Mouse (Mus musculus) c-Kit-positive CD71-positive TER-119-negative erythroid progenitor cells, embryonic 14.5 days (primary cell): Measurements from ENCODE around the gene Mfn1.

Experiments
- DNase-seq: peaks from one replicate; pipeline ENCODE4 v3.0.0-alpha.2; 2013; ENCODE audit warnings: low read depth

Gene Mfn1

DNA sequence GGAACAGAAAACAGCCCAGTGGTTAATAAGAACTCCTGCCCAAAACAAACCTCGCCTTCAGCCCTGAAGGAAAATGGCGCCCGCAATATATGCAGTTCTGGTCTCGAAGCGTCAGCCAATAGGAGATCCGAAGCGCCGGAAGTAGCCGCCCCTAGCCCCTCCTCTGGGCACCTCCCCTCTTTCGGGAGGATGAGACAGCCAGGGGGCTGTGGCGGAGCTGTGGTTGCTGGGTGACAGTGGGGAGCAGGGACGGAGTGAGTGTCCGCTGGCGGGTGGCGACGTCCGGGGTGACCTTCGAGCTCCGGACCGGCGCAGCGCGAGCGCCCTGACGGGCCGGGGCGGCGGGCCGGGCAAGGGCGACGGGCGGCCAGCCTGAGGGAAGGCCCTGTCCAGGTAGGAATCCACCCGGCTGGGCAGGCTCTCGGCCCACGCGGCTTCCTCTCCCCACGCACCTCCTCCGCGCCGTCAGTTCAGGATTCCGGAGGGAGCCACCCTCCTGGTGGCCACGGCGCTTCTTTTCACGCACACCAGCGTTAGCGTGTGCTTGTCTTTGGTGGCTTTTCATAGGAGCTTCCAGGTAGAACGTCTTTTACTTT, at the start of gene Mfn1:
Gene Mfn1, plus strand, starts transcription at position 163 of the 596 bp plus-strand sequence.
- DNase-seq, result peak; percentile 91

DNA sequence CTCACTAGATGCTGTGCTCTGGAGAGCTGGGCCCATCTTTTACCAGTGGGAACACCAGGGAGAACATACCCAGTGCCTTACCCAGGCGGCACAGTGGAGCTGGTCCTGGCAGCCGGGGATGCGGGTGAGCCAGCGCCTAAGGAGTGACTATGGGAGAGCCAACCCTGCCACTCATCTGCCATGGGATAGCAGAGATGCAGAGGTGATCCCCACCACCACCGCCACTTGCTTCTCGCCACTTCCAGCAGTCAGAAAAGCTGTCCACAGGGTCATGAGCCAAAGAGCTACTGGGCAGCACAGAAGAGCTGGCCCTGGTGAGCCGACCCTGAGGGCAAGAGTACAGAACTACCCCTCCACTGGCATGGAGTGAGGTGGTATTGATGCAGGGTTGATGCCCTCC, 49.3 kb upstream of the Mfn1 start:
- DNase-seq, result no peak

DNA sequence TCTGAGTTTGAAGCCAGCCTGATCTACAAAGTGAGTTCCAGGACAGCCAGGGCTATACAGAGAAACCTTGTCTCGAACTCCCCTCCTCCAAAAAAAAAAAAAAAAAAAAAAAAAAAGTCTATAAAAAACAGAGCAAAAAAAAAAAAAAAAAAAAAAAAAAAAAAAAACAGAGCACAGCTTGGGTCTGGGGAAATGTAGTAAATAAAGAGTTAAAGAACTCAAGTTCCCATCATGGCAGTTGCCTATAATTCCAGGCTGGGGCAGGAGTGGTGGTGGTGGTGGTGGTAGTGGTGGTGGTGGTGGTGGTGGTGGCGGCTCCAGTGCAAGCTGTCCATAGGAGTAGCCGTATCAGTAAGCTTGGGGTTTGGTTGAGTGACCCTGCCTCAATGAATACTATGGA, 46.2 kb upstream of the Mfn1 start:
- DNase-seq, result no peak

DNA sequence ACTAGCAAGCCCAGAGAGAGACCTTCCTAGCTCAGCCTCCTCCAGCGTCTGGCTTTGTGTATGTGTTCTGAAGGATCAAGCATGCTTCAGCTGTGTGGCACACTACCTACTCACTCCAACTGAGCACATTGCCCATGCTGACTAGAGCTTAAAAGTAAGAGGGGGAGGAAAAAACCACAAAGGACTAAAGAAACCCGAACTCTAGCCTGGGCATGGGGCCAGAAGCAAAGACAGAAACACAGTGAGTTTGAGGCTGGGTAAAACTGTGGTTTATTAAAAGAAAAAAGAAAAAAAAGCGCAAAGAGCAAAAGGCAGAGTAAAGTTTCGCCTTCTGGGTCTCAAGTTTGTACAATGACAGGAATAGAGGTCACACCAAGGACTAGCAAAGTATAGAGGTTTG, 42.7 kb upstream of the Mfn1 start:
- no peak for DNase-seq

DNA sequence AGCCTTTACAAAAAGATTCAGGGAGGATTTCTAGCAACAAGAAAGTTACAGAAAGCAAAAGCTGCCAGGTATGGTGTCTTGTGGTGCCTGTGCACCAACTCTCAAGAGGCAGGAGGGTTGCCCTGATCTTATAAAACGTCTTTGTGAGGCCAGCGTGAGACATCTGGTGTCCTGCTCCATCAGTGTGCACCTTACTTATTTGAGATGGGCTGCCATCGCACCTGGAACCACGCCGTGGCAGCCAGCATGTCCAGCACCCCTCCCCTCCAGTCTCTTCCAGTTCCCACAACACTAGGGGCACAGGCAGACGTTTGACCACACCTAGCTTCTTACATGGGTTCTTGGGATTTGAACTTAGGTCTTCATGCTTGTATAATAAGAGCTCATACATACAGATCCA, 41.1 kb upstream of the Mfn1 start:
- no peak for DNase-seq

DNA sequence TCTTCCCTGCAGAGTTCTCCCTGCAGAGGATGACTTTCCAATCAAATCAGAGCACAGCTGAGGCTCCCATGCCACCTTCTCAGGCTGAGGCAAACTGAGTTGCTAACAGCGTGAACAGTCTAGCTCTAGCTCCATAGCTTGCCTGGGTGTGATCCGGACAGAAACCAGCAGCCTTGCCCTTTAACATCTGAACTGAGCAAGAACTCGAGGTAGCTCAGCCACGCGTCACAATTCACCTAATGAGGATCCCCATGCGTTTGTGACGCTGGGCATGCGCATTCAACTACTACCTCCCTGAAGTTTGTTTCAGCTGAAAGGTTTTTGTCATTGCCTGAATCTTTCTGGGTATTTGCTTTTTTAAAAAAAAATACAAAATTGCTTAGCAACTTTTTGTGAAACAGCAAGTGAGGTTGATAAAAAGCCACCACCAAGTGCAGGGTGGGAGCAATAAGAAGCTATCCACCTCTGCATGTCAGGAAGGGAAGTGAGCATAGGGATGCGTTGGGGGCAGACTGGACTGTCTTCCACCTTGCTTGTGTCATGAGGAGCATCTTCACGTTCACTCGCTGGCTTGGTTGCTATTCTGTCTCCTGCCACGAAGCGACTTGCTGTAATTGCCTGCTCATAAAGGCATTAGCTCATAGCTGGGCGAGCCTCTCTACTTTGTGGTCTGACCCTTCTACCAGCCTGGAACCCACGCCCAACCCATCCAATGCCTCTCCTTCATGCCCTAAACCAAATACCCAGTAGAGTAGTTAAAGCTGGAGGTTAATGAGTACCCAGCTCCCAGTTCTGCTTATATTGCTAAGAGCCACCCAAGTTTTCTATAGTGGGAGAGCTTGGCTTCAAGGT, 39.0 kb upstream of the Mfn1 start:
- DNase-seq, result no peak

DNA sequence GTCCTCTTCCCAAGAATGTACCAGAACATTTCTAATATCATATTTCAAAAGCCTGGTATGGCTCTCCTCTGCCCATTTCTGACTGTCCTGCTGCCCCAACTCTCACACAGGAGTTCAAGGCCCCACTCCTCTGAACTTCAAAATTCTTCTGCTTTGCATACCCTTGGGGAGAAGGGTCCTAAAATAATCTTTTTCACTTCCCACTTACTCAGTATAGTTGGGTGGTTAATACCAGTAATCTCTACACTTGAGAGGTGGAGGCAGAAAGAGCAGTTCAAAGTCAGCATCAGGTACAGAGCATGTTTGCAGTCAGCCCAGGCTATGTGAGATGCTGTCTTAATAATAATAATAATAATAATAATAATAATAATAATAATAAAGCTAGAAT, 38.3 kb upstream of the Mfn1 start:
- no peak for DNase-seq

DNA sequence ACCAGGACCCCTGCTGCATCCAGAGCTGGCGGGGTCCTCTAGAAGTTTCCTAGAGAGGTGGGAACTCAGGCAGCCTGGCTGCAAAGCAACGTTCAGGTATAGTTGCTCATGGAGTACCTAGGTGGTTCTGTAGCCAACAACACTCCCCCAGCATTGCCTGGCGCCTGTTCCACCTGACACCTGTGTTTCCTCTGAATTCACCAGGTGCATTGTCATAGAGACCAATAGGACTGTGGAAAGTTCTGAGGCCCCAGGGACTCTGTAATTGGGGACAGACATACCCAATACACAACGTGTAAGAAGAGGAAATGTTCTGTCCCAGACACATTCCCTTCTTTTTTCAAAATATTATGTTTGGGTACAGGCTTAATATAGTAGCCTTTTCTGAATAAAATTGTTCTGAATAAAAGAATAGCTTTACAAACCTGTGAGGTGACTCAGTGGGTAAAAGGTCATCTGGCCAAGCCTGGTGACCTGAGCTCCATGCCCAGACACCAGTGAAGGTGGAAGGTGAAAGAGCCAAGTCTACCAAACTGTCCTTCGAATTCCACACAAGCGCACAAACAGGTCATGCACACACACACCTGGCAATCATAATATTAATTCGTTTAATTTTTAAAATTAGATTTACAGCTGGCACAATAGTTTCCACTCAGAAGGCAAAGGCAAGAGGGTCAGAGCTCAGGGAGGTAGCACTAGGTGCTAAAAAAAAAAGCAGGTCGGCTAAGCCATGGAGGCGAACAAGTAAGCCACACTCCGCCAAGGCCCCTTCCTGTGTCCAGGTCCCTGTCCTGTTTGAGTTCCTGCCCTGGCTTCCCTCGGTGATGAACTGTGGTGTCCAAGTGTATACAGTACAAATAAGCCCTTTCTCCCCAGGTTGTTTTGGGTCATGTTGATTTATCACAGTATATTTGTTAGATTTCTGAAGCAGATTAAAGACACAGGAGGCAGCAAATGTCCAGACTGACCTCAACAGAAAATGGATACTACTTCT, 36.9 kb upstream of the Mfn1 start, which contains the start of gene Kcnmb3:
Gene Kcnmb3, minus strand, starts transcription at position 135 of the 994 bp plus-strand sequence.
- no peak for DNase-seq

DNA sequence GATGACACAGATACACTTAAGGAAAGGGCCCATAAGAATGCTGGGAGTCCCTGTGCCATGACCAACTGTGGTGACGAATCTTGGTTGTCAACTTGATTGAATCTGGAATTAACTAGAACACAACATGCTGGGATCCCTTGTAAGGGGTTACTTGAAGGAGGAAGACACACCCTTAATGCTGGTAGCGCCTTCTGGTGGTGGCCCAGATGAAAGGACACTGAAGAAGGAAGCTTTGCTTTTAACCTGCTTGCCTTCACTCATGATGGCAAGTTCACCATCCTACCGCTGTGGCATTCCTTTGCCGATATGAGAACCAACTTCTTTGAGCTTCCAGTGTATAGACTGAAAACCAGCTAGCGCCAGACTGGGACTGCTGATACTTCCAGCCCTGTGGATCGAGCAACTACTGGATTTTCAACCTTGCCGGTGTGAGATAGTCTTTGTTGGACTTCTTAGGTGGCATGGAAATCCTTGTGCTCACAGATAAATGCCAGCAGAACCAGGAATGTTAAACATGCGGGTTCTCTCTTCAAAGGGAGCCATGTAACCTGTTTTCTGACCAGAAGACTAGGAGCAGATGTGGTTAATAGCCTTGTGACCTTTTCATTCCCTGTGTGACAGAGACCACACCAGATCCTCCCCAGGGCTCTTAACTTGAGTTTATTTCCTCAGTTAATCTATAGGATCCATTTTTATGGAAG, 34.7 kb upstream of the Mfn1 start:
- no peak for DNase-seq

DNA sequence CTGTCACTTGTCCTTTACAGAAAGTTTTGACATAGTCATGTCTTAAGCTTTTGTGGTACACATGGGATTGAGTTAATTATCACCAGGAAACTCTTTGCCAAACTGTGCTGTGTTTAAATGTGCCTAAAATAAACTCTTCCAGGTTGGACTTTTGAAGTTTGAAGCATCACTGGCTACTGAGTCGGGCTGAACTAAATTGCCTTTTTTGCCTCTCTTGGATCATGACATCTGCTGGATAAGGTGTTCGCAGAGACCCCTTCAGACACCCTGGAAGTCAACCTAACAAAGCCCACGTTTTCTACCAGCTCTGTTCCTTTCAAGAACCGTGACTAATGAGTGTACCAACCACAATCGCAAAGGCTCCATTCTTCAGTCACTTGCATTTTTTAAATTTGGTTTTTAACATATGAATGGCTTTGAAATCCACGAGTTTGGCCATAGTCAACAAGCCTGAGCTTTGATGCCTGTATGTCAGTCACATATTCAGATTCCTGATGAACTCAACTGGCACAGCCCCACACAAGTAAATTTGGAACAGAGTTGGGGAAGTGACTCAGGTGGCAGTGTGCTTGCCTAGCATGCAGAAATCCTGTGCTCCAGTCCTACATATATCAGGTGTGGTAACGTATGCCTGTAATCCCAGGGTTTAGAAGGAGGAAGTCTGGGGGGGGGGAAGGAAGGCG, 34.0 kb upstream of the Mfn1 start:
- no peak for DNase-seq

DNA sequence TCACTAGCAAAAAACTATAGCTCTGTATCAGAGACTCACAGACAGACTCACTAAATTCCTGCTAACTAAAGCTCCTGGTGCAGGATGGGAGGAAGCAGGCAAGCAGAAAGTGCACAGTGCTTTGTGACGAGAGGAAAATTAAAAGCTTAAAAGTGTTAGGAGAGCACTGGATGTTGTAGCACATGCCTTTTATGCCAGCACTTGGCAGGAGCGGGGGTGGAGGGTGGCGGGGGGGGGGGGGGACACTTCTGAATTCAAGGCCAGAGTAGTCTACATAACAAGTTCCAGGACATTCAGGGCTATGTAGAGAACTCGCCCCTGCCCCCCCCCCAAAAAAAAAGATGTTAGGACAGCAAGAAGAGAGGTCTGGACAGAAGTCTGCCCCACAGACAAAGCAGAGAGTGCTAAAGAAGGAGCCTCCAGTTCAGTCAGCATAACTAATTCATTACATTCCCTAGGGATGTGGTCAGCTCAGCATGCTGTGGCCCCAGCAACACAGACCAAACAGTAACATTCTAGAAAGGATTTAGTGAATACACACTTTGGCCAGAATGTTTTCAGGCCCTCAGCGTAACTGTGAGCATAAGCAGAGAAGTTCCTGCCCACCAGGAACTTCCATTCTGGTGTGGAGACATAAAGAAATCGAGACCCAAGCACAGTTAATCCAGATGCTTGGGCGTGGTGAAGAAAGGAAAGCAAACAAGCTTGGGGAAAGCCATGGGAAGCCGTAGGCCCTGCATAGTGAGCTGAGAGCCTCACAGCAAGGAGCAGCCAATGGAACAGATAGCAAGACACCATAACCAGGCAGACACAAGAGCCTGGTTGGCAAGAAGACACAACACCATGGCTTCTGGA, 33.2 kb upstream of the Mfn1 start:
- DNase-seq, result no peak

DNA sequence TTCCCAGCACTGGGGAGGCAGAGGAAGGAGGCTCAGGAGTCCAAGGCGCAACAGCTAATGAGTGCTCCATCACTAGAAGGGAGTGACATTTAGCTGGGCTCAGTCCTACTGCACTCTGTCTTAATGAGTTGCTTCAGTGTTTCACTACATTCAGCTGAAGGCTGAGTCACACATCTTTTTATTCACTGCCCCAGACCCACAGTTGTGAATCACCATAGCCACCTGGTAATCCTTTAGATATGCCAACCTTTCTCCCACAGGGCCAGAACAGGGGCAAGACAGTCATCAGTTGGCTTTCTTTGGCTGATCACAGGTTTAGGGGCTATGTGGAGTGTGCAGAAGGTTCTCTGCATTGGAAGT, 32.6 kb upstream of the Mfn1 start:
- no peak for DNase-seq

DNA sequence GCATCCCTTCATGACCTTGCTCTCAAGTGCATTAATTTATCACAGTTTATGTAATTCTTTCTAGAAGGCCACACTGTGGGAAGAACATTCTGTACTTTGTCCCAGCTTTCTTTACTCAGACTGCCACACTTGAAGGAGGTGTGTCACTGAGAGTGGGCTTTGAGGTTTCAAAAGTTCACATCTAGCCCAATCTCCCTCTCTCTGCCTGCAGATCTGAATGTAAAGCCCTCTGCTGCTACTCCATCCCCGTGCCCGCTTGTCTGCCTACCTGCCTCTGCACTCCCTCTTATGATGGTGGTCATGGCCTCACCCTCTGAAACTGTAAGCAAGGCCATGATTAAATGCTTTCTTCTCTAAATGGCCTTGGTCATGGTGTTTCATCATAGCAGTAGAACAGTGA, 28.9 kb upstream of the Mfn1 start:
- DNase-seq, result no peak

DNA sequence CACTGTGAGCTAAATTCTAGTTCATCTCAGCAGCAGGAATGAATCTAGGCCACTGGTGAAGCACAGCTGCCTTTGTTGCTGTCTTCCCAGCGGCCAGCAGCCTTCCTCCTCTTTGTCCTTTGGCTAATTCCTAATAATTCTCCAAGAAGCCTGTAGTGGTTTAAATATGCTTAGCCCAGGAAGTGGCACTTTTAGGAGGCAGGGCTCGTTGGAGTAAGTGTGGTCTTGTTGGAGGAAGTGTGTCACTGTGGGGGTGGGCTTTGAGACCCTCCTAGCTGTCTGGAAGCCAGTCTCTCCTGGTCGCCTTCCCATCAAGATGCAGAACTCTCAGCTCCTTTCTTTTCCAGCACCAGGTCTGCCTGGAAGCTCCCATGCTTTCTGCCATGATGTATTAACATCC, 23.4 kb upstream of the Mfn1 start:
- no peak for DNase-seq

DNA sequence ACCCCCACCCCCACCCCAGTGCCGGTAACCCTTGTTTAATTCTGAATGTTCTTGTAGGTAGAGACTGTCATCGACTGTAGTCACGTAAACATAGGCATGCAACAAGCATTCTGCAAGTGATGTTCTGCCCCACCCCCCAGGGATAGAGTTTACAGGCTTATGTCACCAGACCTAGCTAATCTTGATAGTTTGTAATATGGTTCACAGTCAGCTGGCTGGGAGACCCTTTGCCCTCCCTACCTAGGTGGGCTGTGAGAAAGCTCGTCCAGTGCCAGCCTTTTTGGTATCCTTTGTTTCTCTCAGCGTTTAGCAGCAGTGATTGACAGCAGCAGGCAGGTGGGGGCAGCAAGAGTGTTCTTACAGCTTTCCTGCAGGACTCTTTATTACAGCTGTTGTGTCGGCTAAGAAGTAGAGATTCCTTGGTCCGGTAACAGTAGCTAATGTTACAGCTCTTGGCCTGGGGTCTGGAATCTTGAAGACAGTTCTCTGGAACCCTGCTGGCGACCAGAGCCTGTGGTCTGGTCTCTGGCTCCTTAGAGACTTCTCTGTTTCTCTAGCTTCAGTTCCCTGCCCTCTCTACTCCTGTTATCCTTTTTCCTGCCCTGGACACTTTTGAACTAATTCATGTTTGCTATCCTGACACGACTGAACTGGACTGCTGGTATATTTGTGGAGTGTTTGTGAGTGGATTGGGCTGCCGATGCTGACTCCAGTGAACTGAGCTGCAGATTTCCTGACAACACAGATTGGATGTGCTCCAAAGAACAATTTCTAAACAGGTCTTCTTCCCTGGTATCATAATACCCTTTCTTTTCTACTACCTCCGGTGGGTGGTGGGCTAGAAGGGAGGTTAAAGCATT, 22.7 kb upstream of the Mfn1 start:
- DNase-seq, result no peak

DNA sequence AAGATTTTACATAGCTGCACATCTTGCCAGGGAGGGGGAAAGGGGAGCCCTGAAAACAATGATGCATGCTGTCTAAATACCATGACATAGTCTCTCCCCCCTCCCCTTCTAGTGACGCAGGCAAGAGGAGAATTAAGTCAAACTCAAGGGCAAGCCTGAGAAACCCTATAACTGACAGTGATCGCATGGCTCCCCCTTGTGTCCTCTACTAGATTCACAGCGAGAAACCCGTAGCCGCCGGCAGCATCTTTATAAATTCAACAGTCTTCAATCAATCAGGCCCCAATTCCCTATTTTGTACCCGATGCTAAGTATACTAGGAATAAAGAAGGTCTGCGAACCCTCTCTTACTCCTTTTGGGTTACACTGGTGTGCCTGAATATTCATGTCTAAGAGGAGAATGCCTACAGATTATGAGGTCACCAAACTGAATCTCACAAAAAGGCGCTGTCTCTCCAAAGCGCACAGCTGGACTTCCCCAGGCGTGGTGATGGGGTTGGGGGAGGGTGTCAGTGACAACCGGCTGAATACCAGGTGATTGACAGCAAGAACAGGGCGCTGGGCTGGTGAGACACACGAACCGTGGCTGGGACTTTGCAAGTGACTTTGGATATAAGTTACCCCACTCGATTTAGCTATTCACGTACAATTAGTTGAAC, 20.5 kb upstream of the Mfn1 start:
- peak; percentile 71 for DNase-seq

DNA sequence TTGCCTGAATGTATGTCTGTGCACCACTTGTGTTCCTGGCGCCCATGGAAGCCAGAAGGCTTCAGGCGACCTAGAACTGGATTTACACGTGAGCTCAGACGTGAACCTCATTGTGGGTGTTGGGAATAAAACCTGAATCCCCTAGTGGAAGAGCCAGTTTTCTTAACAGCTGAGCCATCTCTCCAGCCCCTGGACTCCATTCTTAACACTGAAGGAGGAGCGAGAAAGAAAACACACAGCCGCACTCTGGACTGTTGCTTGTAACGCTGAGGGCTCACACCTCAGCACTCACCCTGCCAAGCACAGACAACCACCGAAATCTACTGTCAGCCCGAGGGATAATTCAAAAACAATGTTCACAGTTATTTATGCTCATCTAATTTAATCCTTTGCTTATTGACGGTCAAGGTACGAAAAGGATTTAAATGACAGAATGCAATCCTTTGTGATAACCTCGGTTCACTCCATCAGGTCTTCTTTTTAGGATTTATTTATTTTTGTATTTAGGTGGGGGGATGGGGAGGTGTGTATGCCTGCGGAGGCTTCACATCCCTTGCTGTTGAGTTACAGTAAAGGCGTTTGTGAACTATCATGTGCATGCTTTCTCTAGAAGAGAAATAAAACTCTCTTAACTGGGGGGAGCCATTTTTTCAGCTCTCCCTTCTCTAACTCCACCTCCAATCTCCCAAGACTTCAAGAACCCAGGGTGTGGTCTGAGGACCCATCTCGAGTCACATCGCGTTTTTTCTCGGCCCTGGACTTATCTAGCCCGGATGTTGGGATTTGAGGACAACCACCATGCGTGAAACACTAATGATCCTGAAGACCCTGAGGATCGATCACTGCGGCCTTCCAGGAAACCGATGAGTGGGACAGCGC, 19.5 kb upstream of the Mfn1 start, which contains the start of gene Zfp639:
Gene Zfp639, plus strand, starts transcription at position 764 of the 879 bp plus-strand sequence.
- DNase-seq, result peak; percentile 14
